Mouse (Mus musculus) hematopoietic multipotent progenitor cell, adult 10-12 weeks (in vitro differentiated cells): ENCODE results near the gene Rnase9. TPM values are rescaled to one million over a fixed set of nuclear protein-coding genes. Genes with fewer than 3 reads are reported as not detected.

Experiments
- polyA plus RNA-seq: library from polyadenylated mRNA; stranded (reverse); fragments of >175 nt; gene quantifications from 2 replicates; pipeline ENCODE4 v1.2.3, GENCODE M21; 2012; ENCODE audit warnings: low replicate concordance

Rnase9 gene
- polyA plus RNA-seq = not detected in 2 replicates

GRCm38 (mm10) chr14:51041769-51042168, at the start of gene Rnase9:
Gene Rnase9, minus strand, starts transcription at chr14:51041869.

GRCm38 (mm10) chr14:51074335-51074734, 32.7 kb upstream of the Rnase9 start, which contains the start of gene Olfr750:
Gene Olfr750, minus strand, starts transcription at chr14:51074435.

GRCm38 (mm10) chr14:51057401-51057831, 15.7 kb upstream of the Rnase9 start, which contains the start of gene Rnase12:
Gene Rnase12, minus strand, starts transcription at chr14:51057661.

GRCm38 (mm10) chr14:51050063-51050462, 8.4 kb upstream of the Rnase9 start, which contains the start of gene Rnase11:
Gene Rnase11, minus strand, starts transcription at chr14:51050163.

GRCm38 (mm10) chr14:51007152-51007801, 34.4 kb downstream of the Rnase9 start, which contains the start of gene Rnase10:
Gene Rnase10, plus strand, starts transcription at chr14:51007751.

Other genes with a start within 250 kb of the Rnase9 start
- gene Ccnb1ip1, start 234.1 kb downstream of the Rnase9 start, polyA plus RNA-seq = 0.25 TPM in 1 of 2 replicates, not detected in the other
- gene Parp2, start 234.0 kb downstream of the Rnase9 start, polyA plus RNA-seq = 3.1 and 4.2 TPM in 2 replicates
- 8.1 and 9.7 TPM in 2 replicates for gene Tep1, start 171.3 kb downstream of the Rnase9 start, polyA plus RNA-seq
- 0.11 and 0.61 TPM in 2 replicates for gene Klhl33, start 144.4 kb downstream of the Rnase9 start, polyA plus RNA-seq
- 23.9 and 61.6 TPM in 2 replicates for gene Osgep, start 117.0 kb downstream of the Rnase9 start, polyA plus RNA-seq
- gene Apex1, start 116.9 kb downstream of the Rnase9 start, polyA plus RNA-seq = 20.9 and 45.6 TPM in 2 replicates
- 151 and 508 TPM in 2 replicates for gene Pip4p1, start 111.0 kb downstream of the Rnase9 start, polyA plus RNA-seq
- gene Pnp, start 110.8 kb downstream of the Rnase9 start, polyA plus RNA-seq = 1.7 and 1.8 TPM in 2 replicates
- gene Gm49342, start 97.4 kb downstream of the Rnase9 start, polyA plus RNA-seq = 1.7 TPM in 1 of 2 replicates, not detected in the other
- not detected in 2 replicates for gene Pnp2, start 85.9 kb downstream of the Rnase9 start, polyA plus RNA-seq
- not detected in 2 replicates for gene Rnase10, start 34.1 kb downstream of the Rnase9 start, polyA plus RNA-seq
- not detected in 2 replicates for gene Rnase11, start 8.3 kb upstream of the Rnase9 start, polyA plus RNA-seq
- 0.40 TPM in 1 of 2 replicates, not detected in the other for gene Rnase12, start 15.8 kb upstream of the Rnase9 start, polyA plus RNA-seq
- not detected in 2 replicates for gene Olfr750, start 32.6 kb upstream of the Rnase9 start, polyA plus RNA-seq
- gene Rnase4, start 49.2 kb upstream of the Rnase9 start, polyA plus RNA-seq = 0.76 and 1.6 TPM in 2 replicates
- gene Ang, start 49.3 kb upstream of the Rnase9 start, polyA plus RNA-seq = 0.21 TPM in 1 of 2 replicates, not detected in the other
- gene Eddm3b, start 72.6 kb upstream of the Rnase9 start, polyA plus RNA-seq = not detected in 2 replicates
- gene Rnase6, start 82.0 kb upstream of the Rnase9 start, polyA plus RNA-seq = 7.7 and 15.1 TPM in 2 replicates
- gene Rnase1, start 104.9 kb upstream of the Rnase9 start, polyA plus RNA-seq = not detected in 2 replicates
- not detected in 2 replicates for gene Rnase2b, start 120.4 kb upstream of the Rnase9 start, polyA plus RNA-seq
- gene Ang2, start 157.3 kb upstream of the Rnase9 start, polyA plus RNA-seq = not detected in 2 replicates
- not detected in 2 replicates for gene Ear14, start 161.5 kb upstream of the Rnase9 start, polyA plus RNA-seq
- not detected in 2 replicates for gene Rnase2a, start 214.2 kb upstream of the Rnase9 start, polyA plus RNA-seq